Mouse (Mus musculus) forebrain, embryonic 16.5 days (tissue): ENCODE data around the gene Tnfrsf19. TPM values are rescaled to one million over a fixed set of nuclear protein-coding genes. Genes with fewer than 3 reads are reported as not detected.

Experiments used
- ATAC-seq: fragments of 200-750 bp; cut with Nextera tagmentation; 2 replicates; pipeline ENCODE4 v1.8.0; 2017; ENCODE audit warnings: mild to moderate bottlenecking, moderate library complexity
- H3K27ac ChIP-seq: fragments of 300-500 bp; sonication (generic); 2 replicates; pipeline ENCODE4 v1.5.1; 2014; ENCODE audit warnings: low read length, control low read depth
- H3K27me3 ChIP-seq: fragments of 300-500 bp; sonication (generic); replicated peaks from 2 replicates; pipeline ENCODE4 v1.6.1; 2014; ENCODE audit warnings: low read length; ENCODE audit not compliant: control insufficient read depth, insufficient read depth
- H3K36me3 ChIP-seq: fragments of 300-500 bp; sonication (generic); 2 replicates; pipeline ENCODE4 v1.6.1; 2014; ENCODE audit not compliant: control insufficient read depth, insufficient read depth
- H3K4me1 ChIP-seq: fragments of 300-500 bp; sonication (generic); replicated peaks from 2 replicates; pipeline ENCODE4 v1.6.1; 2014; ENCODE audit warnings: low read length; ENCODE audit not compliant: control insufficient read depth, insufficient read depth
- H3K4me2 ChIP-seq: fragments of 300-500 bp; sonication (generic); 2 replicates; pipeline ENCODE4 v1.6.1; 2014; ENCODE audit warnings: mild to moderate bottlenecking, low read length, control low read depth
- H3K4me3 ChIP-seq: fragments of 300-500 bp; sonication (generic); replicated peaks from 2 replicates; pipeline ENCODE4 v1.5.1; 2014; ENCODE audit warnings: mild to moderate bottlenecking, low read length, control low read depth
- H3K9ac ChIP-seq: fragments of 300-500 bp; sonication (generic); replicated peaks from 2 replicates; pipeline ENCODE4 v1.6.1; 2014; ENCODE audit warnings: low read depth, low read length, control low read depth
- H3K9me3 ChIP-seq: fragments of 300-500 bp; sonication (generic); 2 replicates; pipeline ENCODE4 v1.6.1; 2016; ENCODE audit warnings: low read length; ENCODE audit not compliant: control insufficient read depth
- WGBS: fragments of 180-500 bp; shearing (Covaris S2); extraction: QIAGEN DNeasy Blood & Tissue Kit; methylation state at CpG from one replicate; pipeline ENCODE4 v1.1.7; 2014; 5-methylcytosine and 5-hydroxymethylcytosine counted together
- polyA plus RNA-seq: library from polyadenylated mRNA; unstranded; fragments of >200 nt; fragmentation: Nextera tagmentation; extraction: Ambion mirVana; gene quantifications from 2 replicates; pipeline ENCODE4 v1.2.1, GENCODE M21; 2015

The Tnfrsf19 gene
- polyA plus RNA-seq, 1 experiment from 2014 or later, result 49.1 TPM

DNA sequence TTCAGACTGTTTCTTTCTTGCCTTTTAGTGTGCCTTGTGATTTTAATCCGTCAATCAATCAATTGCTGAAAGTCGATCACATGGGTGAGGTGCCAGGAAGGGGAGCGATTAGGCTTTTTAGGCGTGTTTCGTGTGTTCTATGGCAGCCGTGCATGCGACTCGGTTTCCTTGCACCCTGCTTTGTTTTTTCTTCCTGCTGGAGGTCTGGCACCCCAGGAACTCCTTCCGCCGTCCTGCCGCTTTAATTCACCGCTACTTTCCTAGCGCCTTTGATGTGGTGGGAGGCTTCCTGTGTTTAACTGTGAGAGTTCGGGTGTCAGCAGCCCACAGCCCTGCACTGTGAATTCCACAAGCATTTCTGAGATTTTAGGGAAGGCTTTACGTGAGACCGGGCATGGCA, 10.2 kb upstream of the Tnfrsf19 start:
- H3K4me1 ChIP-seq, result peaks cover 14% of the 10 kb centered on the region
- peak overlapping the region; percentile 28; the same call in 1 of the 2 replicates for H3K9ac ChIP-seq
- H3K4me3 ChIP-seq, result peak overlapping the region; percentile 23
- H3K9me3 ChIP-seq, result 0 out of 2 replicates have a peak, but pooled peaks cover 4% of the 10 kb centered on the region
- H3K27me3 ChIP-seq, result no peaks in the 10 kb centered on the region
- ATAC-seq, result no peak
- peak overlapping the region; percentile 50 for H3K4me2 ChIP-seq
- 1% methylated on average over 16 of the region's 16 CpGs for WGBS
- no peaks in the 10 kb centered on the region for H3K36me3 ChIP-seq
- no peak overlapping the region for H3K27ac ChIP-seq

DNA sequence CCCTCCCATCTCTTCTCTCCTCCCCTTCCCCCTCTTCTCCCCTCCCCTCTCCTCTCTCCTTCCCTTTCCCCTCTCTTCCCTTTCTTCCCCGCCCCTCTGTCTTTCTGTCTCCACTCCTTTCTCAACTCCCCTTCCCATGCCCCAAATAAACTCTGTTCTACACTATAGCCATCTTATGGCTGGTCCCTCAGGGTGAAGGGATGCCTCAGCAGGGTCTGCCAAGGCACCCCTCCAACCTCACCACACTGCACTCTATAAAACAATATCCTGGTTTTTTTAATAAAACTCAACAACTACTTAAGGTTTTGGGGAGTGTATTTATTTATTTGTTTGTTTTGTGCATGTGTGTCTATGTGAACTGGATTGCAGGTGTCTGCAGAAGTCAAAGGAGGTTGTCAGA, 9.6 kb upstream of the Tnfrsf19 start:
- H3K36me3 ChIP-seq, result no peaks in the 10 kb centered on the region
- no peak overlapping the region for H3K4me3 ChIP-seq
- no peak overlapping the region for H3K27ac ChIP-seq
- no peak overlapping the region for H3K9ac ChIP-seq
- ATAC-seq, result no peak
- peak overlapping the region; percentile 50; the same call in 1 of the 2 replicates for H3K4me2 ChIP-seq
- H3K27me3 ChIP-seq, result no peaks in the 10 kb centered on the region
- H3K9me3 ChIP-seq, result 0 out of 2 replicates have a peak, but pooled peaks cover 4% of the 10 kb centered on the region
- 50% methylated on average over 1 of the region's 1 CpGs for WGBS
- peaks cover 14% of the 10 kb centered on the region for H3K4me1 ChIP-seq

DNA sequence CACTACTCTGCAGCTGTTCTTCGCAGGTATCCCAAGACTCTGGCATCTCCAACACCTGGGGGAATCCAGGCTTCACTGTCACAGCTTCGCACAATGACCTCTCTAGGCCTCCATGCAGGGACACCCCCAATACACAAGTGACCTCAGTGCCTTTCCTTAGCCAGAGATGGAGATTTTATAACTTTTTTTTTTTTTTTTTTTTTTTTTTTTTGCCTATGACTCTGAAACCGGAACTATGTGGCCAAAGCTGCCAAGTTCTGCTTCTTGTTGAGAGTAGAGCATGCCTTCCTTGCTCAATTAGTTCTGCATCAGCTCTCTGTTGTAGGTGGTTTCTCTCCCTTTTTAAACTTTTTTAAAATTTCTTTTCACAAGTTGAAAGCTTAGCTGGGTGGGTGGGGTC, 5.9 kb upstream of the Tnfrsf19 start:
- H3K9ac ChIP-seq, result no peak overlapping the region
- H3K36me3 ChIP-seq, result no peaks in the 10 kb centered on the region
- no peak overlapping the region for H3K4me3 ChIP-seq
- WGBS, result 96% methylated on average over 3 of the region's 3 CpGs
- H3K4me2 ChIP-seq, result no peak overlapping the region
- peaks cover 16% of the 10 kb centered on the region for H3K4me1 ChIP-seq
- no peaks in the 10 kb centered on the region for H3K27me3 ChIP-seq
- H3K27ac ChIP-seq, result no peak overlapping the region
- H3K9me3 ChIP-seq, result 0 out of 2 replicates have a peak, but pooled peaks cover 4% of the 10 kb centered on the region
- ATAC-seq, result no peak

DNA sequence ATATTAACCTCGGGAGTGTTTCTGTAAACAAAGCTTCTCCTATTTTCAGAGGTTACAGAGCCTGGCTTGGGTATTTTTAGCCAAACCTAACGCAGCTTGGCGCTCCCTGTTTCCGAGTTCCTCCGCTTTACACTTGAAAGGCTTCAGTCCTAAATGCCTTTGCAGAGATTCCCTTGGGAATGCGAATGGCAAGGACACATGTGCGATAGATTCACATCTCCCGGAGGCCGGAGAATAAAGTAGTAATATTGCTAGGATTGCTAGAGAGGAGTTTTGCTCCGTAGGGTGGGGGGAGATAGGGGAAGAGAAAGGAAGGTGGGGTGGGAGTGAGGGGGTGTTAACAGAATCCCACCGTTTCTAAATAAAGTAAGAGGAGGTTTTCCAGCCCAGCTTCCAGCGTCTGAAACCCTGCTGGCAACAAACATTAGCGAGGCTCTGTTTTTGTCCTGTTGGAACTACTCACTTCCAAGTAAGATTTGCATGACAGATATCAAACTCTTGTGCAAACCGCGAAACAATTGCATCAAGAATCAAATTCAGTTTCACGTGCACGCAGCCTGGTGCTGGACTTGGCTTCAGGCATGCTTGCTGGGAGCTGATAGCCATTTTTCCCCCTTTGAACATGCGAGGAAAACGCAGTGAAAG, 722 bp downstream of the Tnfrsf19 start:
- Histone ChIP-seq H3K36me3 (no peaks in the 10 kb centered on the region), H3K9me3 (no peaks in the 10 kb centered on the region), H3K27ac (peak overlapping the region; percentile 82), H3K27me3 (no peaks in the 10 kb centered on the region), H3K4me1 (peaks cover 36% of the 10 kb centered on the region), H3K4me2 (peak overlapping the region; percentile 79), H3K9ac (peak overlapping the region; percentile 73), H3K4me3 (peak overlapping the region; percentile 55)
- under 1% methylated on average over 19 of the region's 19 CpGs for WGBS
- no peak for ATAC-seq

DNA sequence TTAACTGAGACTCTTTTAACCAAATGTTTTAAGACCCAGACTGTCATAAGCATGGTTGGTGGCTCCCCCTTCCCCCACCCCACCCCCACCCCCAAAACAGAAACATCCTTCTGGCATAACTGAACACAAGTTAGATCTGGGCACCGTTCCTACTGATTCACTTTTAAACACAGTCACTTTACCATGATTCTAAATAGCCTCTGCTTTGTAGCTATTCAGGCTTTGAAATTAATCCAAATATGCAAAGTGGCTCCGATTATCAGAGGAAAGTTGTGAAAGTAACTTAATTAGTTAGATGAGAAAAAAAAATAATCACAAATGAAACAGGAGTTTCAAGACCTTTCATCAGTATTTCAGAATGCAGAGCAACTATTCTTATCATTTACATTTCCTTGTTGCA, 2.0 kb downstream of the Tnfrsf19 start:
- peaks cover 36% of the 10 kb centered on the region for H3K4me1 ChIP-seq
- H3K9me3 ChIP-seq, result no peaks in the 10 kb centered on the region
- 1% methylated on average over 2 of the region's 2 CpGs for WGBS
- peak overlapping the region; percentile 44 for H3K4me2 ChIP-seq
- H3K27me3 ChIP-seq, result no peaks in the 10 kb centered on the region
- H3K27ac ChIP-seq, result no peak overlapping the region
- H3K4me3 ChIP-seq, result peak overlapping the region; percentile 18
- ATAC-seq, result no peak
- no peak overlapping the region for H3K9ac ChIP-seq
- no peaks in the 10 kb centered on the region for H3K36me3 ChIP-seq

DNA sequence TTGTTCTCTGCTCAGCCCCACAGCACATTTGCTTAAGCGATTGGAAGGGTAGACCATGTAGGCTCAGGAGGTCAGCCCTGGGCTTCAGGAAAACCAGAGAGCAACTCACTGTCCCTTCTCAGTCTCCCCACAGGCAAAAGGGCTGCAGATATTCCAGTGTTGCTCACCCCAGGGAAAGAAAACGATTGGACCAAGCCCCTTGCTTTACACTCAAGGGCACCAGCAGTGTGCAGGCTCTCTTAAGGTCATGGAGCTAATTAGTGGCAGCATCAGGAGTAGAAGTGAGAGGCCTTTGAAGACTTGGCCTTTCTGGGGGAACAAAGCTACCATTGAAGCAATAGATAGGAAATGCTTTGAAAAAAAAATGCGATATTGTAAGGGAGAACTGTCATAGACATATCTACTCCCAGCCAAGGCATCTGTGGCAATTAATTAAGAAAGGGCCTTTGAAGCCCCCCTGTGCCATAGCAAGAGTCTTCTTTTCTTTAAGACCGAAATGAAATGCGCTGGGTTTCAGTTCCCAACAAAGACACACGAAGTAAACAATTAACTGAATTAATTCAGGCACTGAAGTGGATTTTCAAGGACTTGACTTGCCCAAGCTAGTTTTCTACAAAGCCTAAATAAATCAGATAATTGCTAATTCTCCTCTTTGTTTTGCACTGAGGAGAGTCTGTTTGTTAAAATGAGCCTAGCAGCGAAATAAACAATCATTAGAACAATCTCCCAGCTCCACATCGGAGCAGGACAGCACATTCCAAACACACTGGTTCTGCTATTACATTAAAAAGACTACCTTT, 2.6 kb downstream of the Tnfrsf19 start:
- Histone ChIP-seq H3K9me3 (no peaks in the 10 kb centered on the region), H3K27me3 (no peaks in the 10 kb centered on the region), H3K36me3 (no peaks in the 10 kb centered on the region), H3K4me1 (peaks cover 36% of the 10 kb centered on the region), H3K9ac (peak overlapping the region; percentile 51), H3K4me2 (peak overlapping the region; percentile 44), H3K4me3 (peak overlapping the region; percentile 18), H3K27ac (peak overlapping the region; percentile 69)
- 2% methylated on average over 8 of the region's 8 CpGs for WGBS
- 0 out of 2 replicates have a peak, but pooled peaks have one; percentile 8 for ATAC-seq

DNA sequence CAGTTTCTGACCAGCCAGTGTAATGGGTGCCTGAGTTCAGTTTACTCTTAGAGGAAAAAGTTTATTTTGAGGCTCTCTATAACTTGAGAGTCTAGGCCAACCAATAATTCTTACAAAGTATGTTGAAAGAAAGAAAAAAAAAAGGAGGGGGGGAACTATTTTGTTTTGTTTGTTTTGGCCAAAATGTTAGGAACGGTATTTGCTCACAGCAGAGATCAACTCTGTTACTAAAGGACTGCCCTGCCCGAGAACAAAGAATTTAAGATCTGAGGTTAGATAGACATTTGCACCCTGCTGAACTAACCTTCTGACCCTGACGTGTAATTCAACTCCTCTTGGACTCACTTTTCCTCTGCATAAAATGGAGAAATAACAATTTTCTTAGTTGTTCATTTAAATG, 4.0 kb downstream of the Tnfrsf19 start:
- Histone ChIP-seq H3K9ac (no peak overlapping the region), H3K27ac (no peak overlapping the region), H3K4me2 (no peak overlapping the region), H3K9me3 (no peaks in the 10 kb centered on the region), H3K4me1 (peaks cover 41% of the 10 kb centered on the region), H3K27me3 (no peaks in the 10 kb centered on the region), H3K36me3 (no peaks in the 10 kb centered on the region), H3K4me3 (no peak overlapping the region)
- ATAC-seq, result no peak
- WGBS, result 48% methylated on average over 3 of the region's 3 CpGs

DNA sequence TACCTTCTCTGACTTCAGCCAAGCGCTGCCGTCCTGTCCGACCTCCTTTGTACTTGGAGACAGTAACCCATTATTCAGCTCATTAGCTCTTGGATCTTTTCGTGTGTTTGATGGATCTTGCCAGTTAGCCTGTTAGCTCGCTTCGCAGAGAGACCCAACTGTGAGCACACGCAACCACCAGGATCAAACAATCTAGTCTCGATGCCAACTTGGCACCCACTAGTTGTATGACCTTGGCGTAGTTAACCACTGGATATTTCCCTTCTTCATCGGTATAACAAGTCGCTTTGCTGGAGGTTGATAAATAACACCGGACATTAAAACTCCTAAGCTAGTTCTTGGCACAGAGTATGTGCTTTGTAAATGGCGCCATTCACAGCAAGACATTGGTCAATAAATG, 6.1 kb downstream of the Tnfrsf19 start:
- no peaks in the 10 kb centered on the region for H3K9me3 ChIP-seq
- H3K9ac ChIP-seq, result no peak overlapping the region
- WGBS, result 48% methylated on average over 13 of the region's 13 CpGs
- no peak overlapping the region for H3K4me3 ChIP-seq
- H3K4me1 ChIP-seq, result peaks cover 31% of the 10 kb centered on the region
- no peak for ATAC-seq
- H3K27ac ChIP-seq, result no peak overlapping the region
- no peaks in the 10 kb centered on the region for H3K36me3 ChIP-seq
- H3K27me3 ChIP-seq, result no peaks in the 10 kb centered on the region
- no peak overlapping the region for H3K4me2 ChIP-seq

DNA sequence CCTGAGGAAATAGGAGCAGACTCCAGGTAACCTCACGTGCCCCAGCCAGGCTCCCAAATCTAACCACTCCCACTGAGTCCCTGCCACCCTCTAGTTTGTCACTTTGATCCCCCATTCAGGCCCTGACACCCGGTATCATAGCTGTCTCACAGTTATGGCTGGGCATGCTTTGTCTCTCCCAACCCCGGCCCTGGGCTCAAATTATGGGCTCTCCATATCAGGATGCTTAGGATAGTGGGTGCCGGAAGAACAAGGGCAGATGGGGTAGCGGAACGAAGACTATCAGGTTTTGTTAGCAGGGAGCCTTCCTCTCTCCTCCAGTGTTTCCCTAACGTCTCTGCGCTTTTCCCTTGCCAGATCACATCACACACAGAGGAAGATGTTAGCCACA, 8.2 kb downstream of the Tnfrsf19 start:
- Histone ChIP-seq H3K4me1 (peaks cover 15% of the 10 kb centered on the region), H3K9me3 (no peaks in the 10 kb centered on the region), H3K36me3 (no peaks in the 10 kb centered on the region), H3K9ac (no peak overlapping the region), H3K27me3 (no peaks in the 10 kb centered on the region), H3K4me2 (peak overlapping the region; percentile 65), H3K27ac (no peak overlapping the region), H3K4me3 (peak overlapping the region; percentile 50)
- 25% methylated on average over 8 of the region's 8 CpGs for WGBS
- ATAC-seq, result no peak; the same call in 1 of the 2 replicates
